Mouse (Mus musculus): ENCODE data around the gene Gm49352.
"Not testable (repeated sequence)": the region's sequence is repeated elsewhere in the genome, so short reads cannot be mapped to it uniquely, and the experiment has no call there.

Gm49352 gene

DNA sequence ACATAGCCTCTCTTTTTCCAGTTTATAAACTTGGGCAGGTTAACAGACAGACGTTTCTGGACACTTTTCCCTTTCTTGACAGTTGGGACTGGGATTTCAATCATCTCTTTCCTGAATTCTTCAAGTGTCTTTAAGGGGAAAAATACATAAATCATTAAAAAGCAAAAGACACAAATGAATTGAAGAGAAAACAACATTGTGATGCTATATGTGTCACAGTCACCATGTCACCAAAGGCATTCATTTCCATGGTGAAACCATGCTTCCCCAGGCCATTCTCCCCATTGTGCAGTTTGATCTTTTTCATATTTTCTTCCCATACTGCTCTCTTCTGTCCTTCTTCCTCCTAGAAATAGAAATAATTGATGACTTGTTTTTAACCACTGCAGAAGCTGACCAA is at the start of gene Gm49352:
Gene Gm49352 (minus strand): TSS at position 101 of the 400 bp plus-strand sequence.
- DNase-seq, result not testable (repeated sequence)

- no peak for DNase-seq
These were observed 2.1 kb upstream of the Gm49352 start, which contains the start of gene Cts3 for GRCm38 (mm10) chr13:61570027-61570426. Gene Cts3, minus strand, starts transcription at chr13:61570127.

GRCm38 (mm10) chr13:61541631-61542030 is 26.3 kb downstream of the Gm49352 start, which contains the start of gene Ctsm:
Gene Ctsm, minus strand, starts transcription at chr13:61541839.
- no peak for DNase-seq
